Mouse (Mus musculus) fat pad, adult 2 months (tissue): ENCODE data around the gene 2810004N23Rik.
A peak's percentile ranks its signal among the peaks of the same experiment; 100 is the strongest.

Experiments
- DNase-seq: peaks from one replicate; pipeline ENCODE4 v3.0.0-alpha.2; 2011; ENCODE audit warnings: low read depth, low spot score; ENCODE audit errors: extremely low read depth

2810004N23Rik gene

DNA sequence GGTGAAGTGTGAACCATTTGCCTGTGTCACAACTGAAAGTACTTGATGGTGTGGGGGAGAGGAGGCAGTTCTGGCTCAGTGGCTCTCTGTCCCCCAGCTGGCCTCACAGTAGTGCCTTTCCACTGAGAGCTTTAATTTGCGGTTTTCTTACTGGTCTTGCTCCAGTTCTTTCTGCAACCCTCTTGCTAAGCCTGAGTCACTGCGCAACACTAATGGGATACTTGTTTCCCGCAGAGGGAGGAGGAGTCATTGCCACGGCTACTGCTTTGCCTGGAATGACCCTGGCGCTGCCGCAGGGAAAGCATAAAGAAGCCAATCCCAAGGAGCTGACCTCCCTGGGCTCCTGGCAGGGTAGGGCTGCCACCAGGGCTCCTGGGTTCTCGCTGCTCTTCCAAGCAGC, 36.3 kb downstream of the 2810004N23Rik start:
- DNase-seq: peak; percentile 90

DNA sequence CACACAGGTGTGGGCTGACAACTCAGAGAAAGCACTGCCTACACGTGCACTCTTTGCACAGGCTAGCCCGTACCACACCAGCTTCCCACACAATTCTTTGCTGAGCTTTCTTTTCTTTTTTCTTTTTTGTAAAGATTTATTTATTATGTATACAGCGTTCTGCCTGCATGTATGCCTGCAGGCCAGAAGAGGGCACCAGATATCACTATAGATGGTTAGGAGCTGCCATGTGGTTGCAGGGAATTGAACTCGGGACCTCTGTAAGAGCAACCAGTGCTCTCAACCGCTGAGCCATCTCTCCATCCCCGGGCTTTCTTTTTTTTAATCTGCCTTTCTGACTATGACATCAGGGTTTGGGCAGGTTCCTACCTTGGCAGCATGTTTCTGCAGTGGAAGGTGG, 39.4 kb downstream of the 2810004N23Rik start:
- no peak for DNase-seq

DNA sequence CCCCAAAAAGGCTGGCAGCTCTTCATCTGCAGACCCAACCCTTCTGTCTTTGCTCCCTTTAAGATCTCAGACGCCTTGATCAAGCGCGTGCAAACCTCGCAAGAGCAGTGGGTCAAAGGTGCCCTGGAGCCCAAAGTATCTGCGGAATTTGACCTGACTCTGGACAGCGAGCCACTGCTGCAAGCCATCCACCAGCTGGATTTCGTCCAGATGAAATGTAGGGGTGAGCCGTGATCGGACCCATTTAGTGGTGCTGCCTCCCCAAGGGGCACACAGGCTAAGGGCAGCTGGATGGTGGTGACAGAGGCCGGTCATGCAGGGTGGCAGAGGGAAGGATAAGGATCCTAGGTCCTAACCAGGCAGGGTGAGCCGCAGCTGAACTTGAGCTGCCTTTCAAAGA, 42.8 kb downstream of the 2810004N23Rik start:
- DNase-seq: no peak

DNA sequence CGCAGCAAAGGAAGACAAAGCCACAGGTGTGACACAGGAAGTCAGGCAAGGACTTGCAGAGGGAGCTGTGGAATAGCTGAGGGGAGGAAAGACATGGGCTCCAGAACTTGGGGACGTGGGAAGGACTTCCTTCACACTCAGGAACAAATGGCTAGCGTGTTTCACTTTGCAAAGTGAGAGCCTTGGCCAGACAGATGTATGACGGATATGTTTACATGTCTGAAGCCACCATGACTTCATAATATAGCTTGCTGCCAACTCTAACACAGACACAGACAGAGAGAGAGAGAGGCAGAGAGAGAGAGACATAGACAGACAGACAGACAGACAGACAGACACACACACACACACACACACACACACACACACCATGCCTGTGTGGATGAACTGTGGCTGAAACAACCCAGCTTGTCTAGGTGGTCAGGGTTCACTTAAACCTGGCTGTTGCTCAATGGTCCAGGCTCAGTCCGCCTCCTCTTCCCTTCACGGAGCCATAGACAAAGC, 43.3 kb downstream of the 2810004N23Rik start:
- DNase-seq: no peak

DNA sequence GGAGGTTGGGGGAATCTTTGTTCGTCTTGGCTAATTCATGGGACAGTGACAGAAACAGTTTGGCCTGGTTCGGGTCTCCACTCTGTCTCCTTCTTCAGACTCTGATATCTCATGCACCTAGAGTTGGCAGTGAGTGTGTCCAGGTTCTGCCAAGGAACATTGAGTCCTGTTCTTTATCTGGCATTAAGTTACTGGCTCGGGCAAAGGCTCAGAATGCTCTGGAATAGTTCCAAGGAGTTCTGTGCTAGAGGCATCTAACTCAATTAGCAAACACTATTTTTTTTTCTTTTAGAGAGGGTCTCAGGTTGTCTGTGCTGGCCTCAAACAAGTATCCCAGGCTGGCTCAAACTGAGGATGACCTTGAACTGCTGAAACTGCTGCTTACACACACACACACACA, 45.6 kb downstream of the 2810004N23Rik start:
- DNase-seq: no peak

DNA sequence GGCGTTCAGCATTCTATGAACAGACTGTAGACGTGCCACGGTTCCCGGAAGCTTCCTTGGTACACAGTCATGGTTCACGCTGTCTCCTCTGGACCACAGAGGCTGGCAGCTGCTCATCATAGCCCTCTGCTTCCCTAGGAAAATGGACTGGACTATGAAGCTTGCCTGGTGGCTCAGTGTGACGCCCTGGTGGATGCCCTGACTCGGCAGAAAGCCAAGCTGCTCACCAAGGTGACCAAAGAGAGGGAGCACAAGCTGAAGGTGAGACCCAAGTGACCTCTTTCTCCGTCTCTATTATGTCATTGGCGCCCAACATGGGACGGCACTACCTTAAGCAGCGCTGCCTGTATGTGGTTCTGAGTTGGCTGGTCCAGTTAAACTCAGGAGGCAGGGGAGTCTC, 46.1 kb downstream of the 2810004N23Rik start:
- DNase-seq: no peak

- DNase-seq: no peak
These were observed 47.0 kb downstream of the 2810004N23Rik start for GRCm38 (mm10) chr8:124815870-124816269.

DNA sequence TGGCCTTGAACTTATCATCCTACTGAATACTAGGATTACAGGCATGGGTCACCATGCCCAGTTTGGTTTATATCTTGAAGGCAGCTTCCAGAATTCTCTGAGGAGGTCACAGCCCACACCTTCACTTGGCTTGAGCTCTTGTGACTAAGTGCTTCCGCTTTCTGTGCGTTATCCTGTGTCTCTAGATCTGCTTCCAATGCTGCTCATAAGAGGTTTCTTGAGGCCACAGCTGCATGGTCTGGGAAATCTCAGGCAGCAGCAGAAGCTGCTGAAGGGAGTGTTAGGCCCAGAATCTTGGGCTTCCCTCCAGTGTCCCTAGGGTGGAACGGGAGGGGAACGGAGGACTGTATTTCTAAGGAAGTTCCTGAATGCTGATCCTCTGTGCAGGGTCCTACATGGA, 49.6 kb downstream of the 2810004N23Rik start:
- DNase-seq: no peak

DNA sequence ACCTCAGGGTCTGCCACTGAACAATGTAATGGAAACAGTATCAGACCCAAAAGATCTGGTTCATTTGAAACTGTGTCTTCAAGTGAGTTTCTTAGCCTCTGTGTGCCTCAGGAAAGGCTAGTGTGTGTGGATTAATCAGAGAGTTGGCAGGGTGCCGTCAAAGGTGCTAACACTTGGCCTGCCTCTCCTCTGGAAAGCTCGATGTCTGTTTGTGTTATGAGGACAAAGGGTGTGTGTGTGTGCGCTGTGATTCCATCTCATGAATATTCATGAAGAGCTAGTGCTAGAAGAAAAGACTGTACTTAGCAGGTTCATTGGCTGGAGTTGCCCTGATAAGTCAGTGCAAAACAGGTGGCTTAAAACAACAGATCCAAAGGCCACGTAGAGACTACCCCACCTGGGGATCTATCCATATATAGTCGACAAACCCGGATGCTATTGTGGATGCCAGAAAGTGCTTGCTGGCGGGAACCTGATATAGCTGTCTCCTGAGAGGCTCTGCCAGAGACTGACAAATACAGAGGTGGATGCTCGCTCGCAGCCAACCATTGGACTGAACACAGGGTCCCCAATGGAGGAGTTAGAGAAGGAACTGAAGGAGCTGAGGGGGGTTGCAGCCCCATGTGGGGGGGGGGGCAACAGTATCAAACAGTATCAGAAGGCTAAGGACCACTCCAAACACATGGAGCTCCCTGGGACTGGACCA, 52.1 kb downstream of the 2810004N23Rik start:
- DNase-seq: no peak

GRCm38 (mm10) chr8:124810056-124810610, 52.8 kb downstream of the 2810004N23Rik start:
- DNase-seq: no peak

- DNase-seq: no peak
These were observed 53.5 kb downstream of the 2810004N23Rik start for GRCm38 (mm10) chr8:124809419-124809818.

DNA sequence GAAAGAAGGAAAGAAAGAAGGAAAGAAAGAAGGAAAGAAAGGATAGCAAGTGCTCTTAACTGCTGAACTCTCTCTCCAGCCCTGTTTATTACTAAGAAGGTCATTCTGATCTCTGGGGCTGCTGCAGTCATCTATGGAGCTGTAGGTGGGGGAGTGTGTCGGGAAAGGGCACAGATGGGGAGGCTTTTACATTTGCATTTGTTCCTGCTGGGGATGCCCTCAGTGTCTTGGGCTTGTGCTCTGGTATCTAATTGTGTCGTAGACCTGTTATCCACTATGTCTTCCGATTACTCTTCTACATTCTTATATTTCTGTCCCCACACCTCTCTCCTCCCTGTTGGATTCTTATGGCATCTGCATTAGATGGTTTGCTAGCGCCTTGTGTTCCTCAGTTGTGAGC, 56.9 kb downstream of the 2810004N23Rik start:
- no peak for DNase-seq

GRCm38 (mm10) chr8:124803824-124804702, 58.9 kb downstream of the 2810004N23Rik start:
- no peak for DNase-seq

DNA sequence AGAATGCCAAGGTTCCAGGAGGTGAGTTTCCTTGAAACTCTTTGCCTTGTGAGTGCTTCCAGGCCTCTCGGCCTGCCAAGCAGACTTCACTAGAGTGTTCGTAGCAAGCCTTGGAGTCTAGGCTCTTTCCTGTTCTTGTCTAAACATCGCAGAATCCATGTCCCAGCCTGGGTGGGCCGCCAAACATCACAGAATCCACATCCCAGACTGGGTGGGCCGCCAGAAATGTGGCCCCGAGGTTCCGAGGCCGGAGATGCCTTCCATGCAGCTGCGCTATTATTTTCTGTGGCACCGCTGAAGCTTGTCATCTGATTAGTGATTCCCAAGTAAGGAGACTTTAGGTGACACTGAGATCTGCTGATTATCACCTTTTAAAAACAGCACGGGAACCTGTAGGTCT, 62.4 kb downstream of the 2810004N23Rik start:
- no peak for DNase-seq

- DNase-seq: no peak
These were observed 67.0 kb downstream of the 2810004N23Rik start for GRCm38 (mm10) chr8:124795781-124796488.

DNA sequence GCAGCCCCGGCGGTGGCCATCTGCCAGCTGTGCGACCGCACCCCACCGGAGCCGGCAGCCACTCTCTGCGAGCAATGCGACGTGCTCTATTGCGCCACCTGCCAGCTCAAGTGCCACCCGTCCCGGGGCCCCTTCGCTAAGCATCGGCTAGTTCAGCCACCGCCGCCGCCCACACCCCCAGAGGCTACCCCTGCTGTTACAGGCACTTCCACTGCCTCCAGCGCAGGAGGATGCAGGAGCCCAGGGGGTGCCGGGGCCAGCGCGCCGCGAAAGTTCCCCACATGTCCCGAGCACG, 68.5 kb downstream of the 2810004N23Rik start:
- DNase-seq: no peak

GRCm38 (mm10) chr8:124793661-124794485, 69.0 kb downstream of the 2810004N23Rik start:
- no peak for DNase-seq

- no peak for DNase-seq
These were observed 69.7 kb downstream of the 2810004N23Rik start for GRCm38 (mm10) chr8:124793172-124793651.

- no peak for DNase-seq
These were observed 70.2 kb downstream of the 2810004N23Rik start, which contains the start of gene Trim67 for GRCm38 (mm10) chr8:124792708-124793107. Gene Trim67 (plus strand): TSS chr8:124793092.

DNA sequence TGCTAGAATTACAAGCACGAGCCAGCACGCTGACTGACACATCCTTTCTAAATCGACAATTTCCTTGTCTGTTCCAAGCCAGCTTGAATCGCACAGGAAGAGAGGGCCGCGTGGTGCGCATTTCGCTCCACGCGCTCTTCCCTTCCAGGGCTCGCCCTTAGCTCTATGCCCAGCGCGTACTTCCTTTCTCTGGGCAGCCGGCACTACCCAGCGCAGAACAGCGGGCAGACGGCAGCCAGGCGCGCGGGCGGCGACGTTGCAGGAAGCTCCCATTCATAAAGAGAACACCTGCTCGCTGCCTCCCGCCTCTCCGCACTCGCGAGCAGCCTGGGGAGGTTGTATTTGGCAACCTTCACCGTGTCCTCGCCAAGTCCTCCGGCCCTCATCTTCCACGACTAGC, 70.7 kb downstream of the 2810004N23Rik start:
- DNase-seq: no peak
